Mouse (Mus musculus): ENCODE results near the gene Vps45. TPM values are rescaled to one million over a fixed set of nuclear protein-coding genes. Genes with fewer than 3 reads are reported as not detected.
A peak's percentile ranks its signal among the peaks of the same experiment; 100 is the strongest.
"Not testable (repeated sequence)": the region's sequence is repeated elsewhere in the genome, so short reads cannot be mapped to it uniquely, and the experiment has no call there.

Gene Vps45
- polyA plus RNA-seq, 1 experiment = 33.3 TPM

- Histone ChIP-seq H3K27me3 (ENCODE audit: control insufficient read depth, insufficient read depth, low read length) (no peaks in the 10 kb centered on the region), H3K27ac (ENCODE audit: insufficient read depth, low read length) (no peak overlapping the region), H3K4me3 (replicated peaks; ENCODE audit: insufficient read depth, low read depth, low read length) (no peak overlapping the region), H3K4me1 (ENCODE audit: control insufficient read depth, insufficient read depth, low read length) (no peaks in the 10 kb centered on the region; the same call in 1 of the 2 replicates)
- no peak for DNase-seq
- 73% methylated on average over 2 of the region's 2 CpGs for WGBS
- TF ChIP-seq POLR2A (IDR thresholded peaks at IDR 0.05; ENCODE audit: borderline replicate concordance, insufficient read depth, low read length) (no peak), CTCF (IDR thresholded peaks at IDR 0.05; ENCODE audit: borderline replicate concordance, insufficient read depth, low read depth, low read length) (no peak)
Observed at GRCm38 (mm10) chr3:96063299-96063698, 5.0 kb upstream of the Vps45 start.

- DNase-seq = no peak
- Histone ChIP-seq H3K27me3 (ENCODE audit: control insufficient read depth, insufficient read depth, low read length) (no peaks in the 10 kb centered on the region), H3K27ac (ENCODE audit: insufficient read depth, low read length) (no peak overlapping the region), H3K4me3 (replicated peaks; ENCODE audit: insufficient read depth, low read depth, low read length) (no peak overlapping the region), H3K4me1 (ENCODE audit: control insufficient read depth, insufficient read depth, low read length) (peaks cover 4% of the 10 kb centered on the region; the same call in 1 of the 2 replicates)
- TF ChIP-seq POLR2A (IDR thresholded peaks at IDR 0.05; ENCODE audit: borderline replicate concordance, insufficient read depth, low read length) (no peak), CTCF (IDR thresholded peaks at IDR 0.05; ENCODE audit: borderline replicate concordance, insufficient read depth, low read depth, low read length) (no peak)
- WGBS = 54% methylated on average over 1 of the region's 1 CpGs
Observed at GRCm38 (mm10) chr3:96060146-96060545, 1.9 kb upstream of the Vps45 start.

GRCm38 (mm10) chr3:96057747-96058204 is 490 bp downstream of the Vps45 start:
- H3K27me3 ChIP-seq (ENCODE audit: control insufficient read depth, insufficient read depth, low read length) = no peaks in the 10 kb centered on the region
- under 1% methylated on average over 26 of the region's 26 CpGs for WGBS
- H3K4me1 ChIP-seq (ENCODE audit: control insufficient read depth, insufficient read depth, low read length) = peaks cover 4% of the 10 kb centered on the region; the same call in 1 of the 2 replicates
- peak overlapping the region; percentile 65 for H3K4me3 ChIP-seq (replicated peaks; ENCODE audit: insufficient read depth, low read depth, low read length)
- H3K27ac ChIP-seq (ENCODE audit: insufficient read depth, low read length) = peak overlapping the region; percentile 59
- DNase-seq = peak; percentile 92 to 94
- TF ChIP-seq POLR2A (IDR thresholded peaks at IDR 0.05; ENCODE audit: borderline replicate concordance, insufficient read depth, low read length) (peak; percentile 79; the same call in 1 of the 2 replicates), CTCF (IDR thresholded peaks at IDR 0.05; ENCODE audit: borderline replicate concordance, insufficient read depth, low read depth, low read length) (no peak)

GRCm38 (mm10) chr3:96056031-96056430 is 2.2 kb downstream of the Vps45 start:
- WGBS = 74% methylated on average over 4 of the region's 4 CpGs
- H3K4me3 ChIP-seq (replicated peaks; ENCODE audit: insufficient read depth, low read depth, low read length) = no peak overlapping the region
- no peak for DNase-seq
- H3K27ac ChIP-seq (ENCODE audit: insufficient read depth, low read length) = no peak overlapping the region
- H3K4me1 ChIP-seq (ENCODE audit: control insufficient read depth, insufficient read depth, low read length) = peaks cover 10% of the 10 kb centered on the region
- TF ChIP-seq CTCF (IDR thresholded peaks at IDR 0.05; ENCODE audit: borderline replicate concordance, insufficient read depth, low read depth, low read length) (no peak), POLR2A (IDR thresholded peaks at IDR 0.05; ENCODE audit: borderline replicate concordance, insufficient read depth, low read length) (no peak)
- H3K27me3 ChIP-seq (ENCODE audit: control insufficient read depth, insufficient read depth, low read length) = no peaks in the 10 kb centered on the region

- Histone ChIP-seq H3K4me3 (replicated peaks; ENCODE audit: insufficient read depth, low read depth, low read length) (no peak overlapping the region), H3K27me3 (ENCODE audit: control insufficient read depth, insufficient read depth, low read length) (no peaks in the 10 kb centered on the region), H3K4me1 (ENCODE audit: control insufficient read depth, insufficient read depth, low read length) (peaks cover 17% of the 10 kb centered on the region), H3K27ac (ENCODE audit: insufficient read depth, low read length) (no peak overlapping the region)
- 74% methylated on average over 6 of the region's 6 CpGs for WGBS
- TF ChIP-seq POLR2A (IDR thresholded peaks at IDR 0.05; ENCODE audit: borderline replicate concordance, insufficient read depth, low read length) = no peak
- no peak for TF ChIP-seq CTCF (IDR thresholded peaks at IDR 0.05; ENCODE audit: borderline replicate concordance, insufficient read depth, low read depth, low read length)
- no peak for DNase-seq
Observed at GRCm38 (mm10) chr3:96055294-96055693, 3.0 kb downstream of the Vps45 start.

GRCm38 (mm10) chr3:96051839-96052238 is 6.4 kb downstream of the Vps45 start:
- no peaks in the 10 kb centered on the region for H3K27me3 ChIP-seq (ENCODE audit: control insufficient read depth, insufficient read depth, low read length)
- no peak overlapping the region for H3K27ac ChIP-seq (ENCODE audit: insufficient read depth, low read length)
- WGBS = 41% methylated on average over 2 of the region's 2 CpGs
- peak; percentile 59 to 74 for DNase-seq
- peaks cover 16% of the 10 kb centered on the region for H3K4me1 ChIP-seq (ENCODE audit: control insufficient read depth, insufficient read depth, low read length)
- peak; percentile 62 for TF ChIP-seq CTCF (IDR thresholded peaks at IDR 0.05; ENCODE audit: borderline replicate concordance, insufficient read depth, low read depth, low read length)
- no peak for TF ChIP-seq POLR2A (IDR thresholded peaks at IDR 0.05; ENCODE audit: borderline replicate concordance, insufficient read depth, low read length)
- no peak overlapping the region for H3K4me3 ChIP-seq (replicated peaks; ENCODE audit: insufficient read depth, low read depth, low read length)

- 73% methylated on average over 4 of the region's 4 CpGs for WGBS
- TF ChIP-seq CTCF (IDR thresholded peaks at IDR 0.05; ENCODE audit: borderline replicate concordance, insufficient read depth, low read depth, low read length) (no peak), POLR2A (IDR thresholded peaks at IDR 0.05; ENCODE audit: borderline replicate concordance, insufficient read depth, low read length) (no peak)
- no peak for DNase-seq
- H3K4me3 ChIP-seq (replicated peaks; ENCODE audit: insufficient read depth, low read depth, low read length) = no peak overlapping the region
- H3K4me1 ChIP-seq (ENCODE audit: control insufficient read depth, insufficient read depth, low read length) = peaks cover 12% of the 10 kb centered on the region
- no peaks in the 10 kb centered on the region for H3K27me3 ChIP-seq (ENCODE audit: control insufficient read depth, insufficient read depth, low read length)
- H3K27ac ChIP-seq (ENCODE audit: insufficient read depth, low read length) = no peak overlapping the region
Observed at GRCm38 (mm10) chr3:96051186-96051585, 7.1 kb downstream of the Vps45 start.

GRCm38 (mm10) chr3:96050779-96051178 is 7.5 kb downstream of the Vps45 start:
- 0 out of 2 replicates have a peak overlapping the region, but pooled peaks have one; percentile 39 for H3K27ac ChIP-seq (ENCODE audit: insufficient read depth, low read length)
- H3K27me3 ChIP-seq (ENCODE audit: control insufficient read depth, insufficient read depth, low read length) = no peaks in the 10 kb centered on the region
- 67% methylated on average over 7 of the region's 7 CpGs for whole genome bisulfite sequencing
- H3K4me3 ChIP-seq (replicated peaks; ENCODE audit: insufficient read depth, low read depth, low read length) = no peak overlapping the region
- DNase-seq = no peak
- TF ChIP-seq POLR2A (IDR thresholded peaks at IDR 0.05; ENCODE audit: borderline replicate concordance, insufficient read depth, low read length) (no peak), CTCF (IDR thresholded peaks at IDR 0.05; ENCODE audit: borderline replicate concordance, insufficient read depth, low read depth, low read length) (no peak)
- H3K4me1 ChIP-seq (ENCODE audit: control insufficient read depth, insufficient read depth, low read length) = peaks cover 12% of the 10 kb centered on the region

GRCm38 (mm10) chr3:96044559-96044958 is 13.7 kb downstream of the Vps45 start:
- not testable (repeated sequence) for H3K4me1 ChIP-seq (ENCODE audit: control insufficient read depth, insufficient read depth, low read length); H3K27me3 ChIP-seq (ENCODE audit: control insufficient read depth, insufficient read depth, low read length); H3K4me3 ChIP-seq (replicated peaks; ENCODE audit: insufficient read depth, low read depth, low read length); DNase-seq; H3K27ac ChIP-seq (ENCODE audit: insufficient read depth, low read length)
- WGBS = 89% methylated on average over 3 of the region's 3 CpGs

Measured in cerebellum, adult 2 months (tissue).